Mouse (Mus musculus): Measurements from ENCODE around the gene Ptprm.

The Ptprm gene

DNA sequence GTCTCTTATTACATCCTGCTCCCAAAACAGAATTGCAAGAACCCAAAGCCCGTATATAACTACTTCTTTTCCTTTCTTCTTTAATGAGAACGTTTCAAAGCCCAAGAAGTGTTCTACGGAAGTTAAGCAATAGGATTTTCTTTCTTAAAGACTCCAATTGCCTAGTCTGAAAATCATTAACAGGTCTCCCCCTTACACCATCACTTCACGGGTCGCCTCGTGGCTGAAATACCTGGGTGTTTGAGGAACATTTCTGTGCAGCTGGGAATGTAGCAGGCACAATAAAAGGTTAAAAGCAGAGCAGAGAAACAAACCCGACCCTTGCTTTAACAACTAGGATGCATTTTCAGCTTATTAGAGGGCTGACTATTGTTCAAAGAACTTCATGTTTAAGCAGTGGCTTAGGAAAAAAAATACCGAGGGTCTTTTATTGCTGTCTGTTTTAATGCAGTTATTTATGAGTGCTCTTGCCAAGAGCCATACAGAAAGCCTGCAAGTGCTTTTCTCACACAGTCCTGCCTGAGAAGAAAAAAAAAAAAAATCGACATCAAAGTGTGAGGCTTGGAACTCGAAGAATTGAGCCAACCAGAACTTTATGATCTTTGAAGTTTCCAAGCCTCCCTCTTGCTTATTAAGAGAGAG is 657.6 kb downstream of the Ptprm start:
- in situ Hi-C loops (cut with MboI; ENCODE audit: low sequenced_read_pairs): no loop called here

DNA sequence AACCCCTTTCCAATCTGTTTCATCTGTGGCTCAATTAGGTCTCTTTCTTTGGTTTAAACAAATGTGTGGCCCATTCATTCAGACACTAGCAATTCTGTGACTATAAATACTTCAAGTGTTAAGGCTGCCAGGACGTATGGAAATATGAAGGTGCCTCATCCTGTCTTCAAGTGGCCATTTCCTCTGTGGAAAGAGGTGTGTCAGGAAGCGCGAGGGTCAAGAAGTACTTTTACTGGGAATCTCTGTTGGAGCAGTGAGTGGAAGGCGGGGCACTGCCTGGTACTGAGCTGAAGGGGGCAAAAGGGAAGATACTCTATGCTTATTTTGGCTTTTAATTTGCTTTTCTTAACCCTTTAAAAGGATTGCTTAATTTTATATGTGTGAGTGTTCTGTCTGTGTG is 659.9 kb downstream of the Ptprm start:
- in situ Hi-C loops (cut with MboI; ENCODE audit: low sequenced_read_pairs): no loop called here

DNA sequence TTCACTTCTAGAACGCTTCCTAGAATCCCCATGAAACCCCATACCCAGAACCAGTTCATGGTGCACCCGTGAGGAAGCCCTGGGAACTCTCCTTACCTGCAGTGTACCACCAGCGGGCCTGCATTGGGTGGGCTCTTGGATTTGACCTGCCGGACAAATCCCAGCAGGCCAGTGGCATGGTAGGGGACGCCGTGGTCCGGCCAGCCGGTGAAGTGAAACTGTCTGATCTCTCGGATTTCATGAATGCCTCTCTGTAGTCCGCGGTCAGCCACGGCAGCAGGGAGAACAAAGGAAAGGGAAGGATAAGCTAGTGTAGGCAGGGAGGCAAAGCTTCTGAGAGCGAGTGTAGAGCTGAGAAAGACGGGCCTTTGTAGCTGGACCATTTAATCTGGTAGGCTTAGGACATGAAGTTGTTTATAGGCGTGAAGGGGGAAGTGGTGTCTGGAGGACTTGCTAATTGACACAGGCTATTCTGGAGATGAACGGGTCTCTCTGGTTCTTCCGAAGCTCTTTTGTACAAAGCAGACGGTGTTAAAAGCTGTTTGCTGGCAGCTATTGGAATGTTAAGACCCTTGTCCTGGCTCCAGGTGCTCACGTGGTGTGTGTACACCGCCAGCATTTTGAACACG is 660.5 kb downstream of the Ptprm start:
- in situ Hi-C loops (cut with MboI; ENCODE audit: low sequenced_read_pairs): no loop called here

DNA sequence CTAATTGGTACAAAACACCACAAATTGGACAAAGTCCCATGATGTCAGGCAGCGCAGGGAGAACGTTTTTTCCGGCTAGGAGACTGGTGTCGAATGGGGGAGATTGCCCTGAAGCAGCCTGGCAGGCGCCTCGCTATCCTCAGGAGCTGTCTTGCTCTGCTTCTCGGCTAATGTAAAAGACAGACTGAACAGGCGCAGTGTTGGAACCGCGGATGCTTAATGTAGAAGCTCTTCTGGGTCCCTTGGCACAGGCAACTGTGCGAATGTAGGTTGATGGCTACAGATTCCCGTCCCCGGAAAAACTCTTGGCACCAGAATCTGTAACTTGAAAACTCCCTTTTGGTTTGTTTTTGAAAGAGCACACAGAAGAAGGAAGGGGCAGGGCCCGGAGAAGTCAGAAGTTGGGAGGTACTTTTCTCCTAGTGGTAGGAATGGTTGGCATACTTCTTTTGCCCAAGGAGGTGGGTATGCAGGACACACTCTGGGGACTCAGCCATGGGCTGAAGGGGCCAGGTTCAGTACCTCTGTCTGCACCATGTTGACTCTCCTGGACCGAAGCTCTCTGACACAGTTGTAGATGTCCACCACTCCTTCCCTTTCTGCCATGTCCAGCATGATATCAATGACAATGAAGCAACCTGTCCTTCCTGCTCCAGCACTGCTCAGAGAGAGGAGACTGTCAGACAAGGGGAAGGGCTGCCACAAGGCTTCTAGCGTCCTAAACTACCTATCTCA is 661.1 kb downstream of the Ptprm start:
- in situ Hi-C loops (cut with MboI; ENCODE audit: low sequenced_read_pairs): no loop called here

DNA sequence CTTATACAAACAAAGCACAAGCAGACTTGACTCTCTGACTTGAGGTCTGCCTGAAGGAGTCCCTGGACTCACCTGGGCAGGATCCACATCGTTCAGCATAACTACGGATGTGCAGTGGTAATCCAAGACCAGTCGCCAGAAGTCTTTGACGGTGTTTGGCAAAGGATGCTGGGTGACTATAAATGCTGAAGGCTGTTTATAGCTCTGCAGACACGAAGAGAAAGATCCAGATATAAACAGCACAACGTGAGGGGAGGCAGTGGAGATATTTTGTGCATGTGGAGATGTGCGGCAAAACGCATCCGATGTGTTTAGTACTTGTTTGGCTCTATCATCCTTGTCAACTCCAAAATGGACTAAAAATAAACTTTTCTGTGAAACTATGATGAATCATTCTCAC is 666.1 kb downstream of the Ptprm start:
- in situ Hi-C loops (cut with MboI; ENCODE audit: low sequenced_read_pairs): no loop called here

DNA sequence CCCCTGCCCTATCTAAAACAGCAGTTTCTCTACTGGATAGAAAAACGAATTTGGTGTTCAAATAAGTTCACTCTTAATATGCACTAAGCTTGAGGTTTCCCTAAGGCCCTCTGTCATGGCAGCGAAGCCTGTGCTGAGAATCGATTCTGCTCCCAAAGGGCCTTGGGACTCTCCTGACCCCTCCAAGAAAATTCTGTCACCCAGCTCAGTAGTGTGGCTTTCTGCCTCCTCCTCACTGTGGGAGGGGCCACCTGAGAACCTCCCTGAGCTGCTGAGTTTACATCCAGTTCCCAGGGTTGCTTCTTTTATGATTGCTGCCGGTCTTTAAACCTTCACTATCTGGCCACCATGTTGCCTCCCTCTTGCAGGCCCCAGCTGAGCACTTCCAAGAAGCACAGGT is 666.7 kb downstream of the Ptprm start:
- in situ Hi-C loops (cut with MboI; ENCODE audit: low sequenced_read_pairs): no loop called here

DNA sequence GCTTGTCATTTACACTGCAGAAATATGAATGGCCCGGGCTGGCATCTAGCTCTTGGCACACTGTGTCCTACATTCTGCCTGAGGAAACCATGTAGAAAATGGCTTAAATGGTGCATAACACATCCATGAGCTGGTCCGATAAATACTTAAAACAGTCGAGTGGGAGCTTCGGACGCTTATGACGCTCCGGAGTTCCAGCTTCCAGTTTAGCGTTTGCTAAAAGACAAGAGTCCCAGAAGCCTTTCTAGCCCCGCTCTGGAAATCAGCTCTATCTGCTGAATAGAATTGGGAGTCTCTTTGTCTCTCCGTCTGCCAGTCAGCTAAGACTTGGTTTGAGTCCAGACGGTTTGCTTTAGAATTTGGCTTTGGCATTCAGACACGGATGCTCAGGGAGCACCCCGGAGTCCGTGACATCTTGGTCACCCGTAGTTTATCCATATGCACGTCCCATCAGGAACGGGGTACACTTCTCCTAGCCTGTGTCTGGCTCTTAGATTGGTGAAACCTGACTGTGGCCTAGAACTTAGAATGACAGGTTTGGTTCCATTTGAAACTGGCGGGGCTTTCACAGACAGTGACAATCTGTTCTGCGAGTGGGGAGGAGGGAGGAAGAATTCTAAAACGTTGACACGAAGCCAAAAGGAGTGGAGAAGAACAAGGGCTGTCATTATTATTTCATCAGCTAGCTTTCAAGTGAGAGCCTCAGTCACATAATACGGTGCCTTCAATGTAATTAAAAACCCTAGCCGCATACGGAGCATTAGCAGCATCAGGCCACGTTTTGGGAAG is 667.4 kb downstream of the Ptprm start:
- in situ Hi-C loops (cut with MboI; ENCODE audit: low sequenced_read_pairs): no loop called here

DNA sequence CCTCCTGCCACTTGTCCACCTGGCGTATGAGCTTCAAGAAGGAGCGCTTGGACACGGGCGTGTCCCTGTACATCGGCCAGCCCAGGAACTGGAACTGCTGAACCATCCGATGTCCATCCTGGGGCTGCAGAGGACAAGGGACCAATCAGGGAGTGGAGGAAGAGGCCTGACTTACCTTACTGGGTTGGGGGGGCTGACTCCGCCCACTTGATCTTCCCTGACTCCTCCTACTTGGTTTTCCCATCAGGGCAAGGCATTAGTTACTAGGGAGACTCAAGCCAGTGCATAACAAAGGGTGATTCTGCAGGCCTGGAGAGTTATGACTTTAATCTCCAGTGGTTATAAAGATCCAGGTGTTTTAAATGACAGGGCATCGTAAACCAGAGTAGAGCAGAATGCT is 670.8 kb downstream of the Ptprm start:
- in situ Hi-C loops (cut with MboI; ENCODE audit: low sequenced_read_pairs): no loop called here

DNA sequence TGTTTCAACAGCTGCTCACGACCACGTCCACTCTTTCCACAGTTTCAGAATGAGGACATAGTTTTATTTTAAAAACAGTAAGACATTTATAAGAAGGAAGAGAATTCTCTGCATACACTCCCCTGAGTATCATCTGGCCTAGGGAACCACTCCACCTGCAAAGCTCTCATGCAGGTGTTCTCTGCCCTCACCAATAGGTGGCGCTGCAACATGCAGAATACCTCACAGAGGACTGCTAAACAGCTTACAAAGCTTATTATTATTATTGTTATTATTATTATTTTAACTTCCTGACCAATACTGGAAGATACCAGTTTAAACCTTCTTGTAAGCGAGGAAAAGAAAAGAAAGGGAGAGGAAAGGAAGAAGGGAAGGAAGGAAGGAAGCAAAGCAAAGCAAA is 673.6 kb downstream of the Ptprm start:
- in situ Hi-C loops (cut with MboI; ENCODE audit: low sequenced_read_pairs): no loop called here

DNA sequence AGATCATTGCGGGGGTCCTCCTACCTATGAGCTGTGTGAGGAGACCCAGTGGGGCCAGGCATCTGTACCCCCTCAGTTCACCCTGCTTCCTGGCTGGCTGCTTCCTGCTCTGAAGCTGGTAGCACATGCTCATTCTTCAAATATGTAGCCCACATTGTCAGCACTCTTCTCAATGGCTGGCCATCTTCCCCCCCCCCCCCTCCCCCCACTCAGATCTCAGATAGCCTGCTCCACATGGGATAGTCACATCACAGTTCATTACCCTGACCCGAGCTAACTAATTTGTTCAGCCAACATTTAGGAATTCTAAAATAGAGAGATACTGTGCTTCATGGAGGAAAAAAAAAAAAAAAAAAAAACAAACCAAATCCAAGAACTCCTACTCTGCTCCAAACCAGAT is 679.6 kb downstream of the Ptprm start:
- in situ Hi-C loops (cut with MboI; ENCODE audit: low sequenced_read_pairs): no loop called here

DNA sequence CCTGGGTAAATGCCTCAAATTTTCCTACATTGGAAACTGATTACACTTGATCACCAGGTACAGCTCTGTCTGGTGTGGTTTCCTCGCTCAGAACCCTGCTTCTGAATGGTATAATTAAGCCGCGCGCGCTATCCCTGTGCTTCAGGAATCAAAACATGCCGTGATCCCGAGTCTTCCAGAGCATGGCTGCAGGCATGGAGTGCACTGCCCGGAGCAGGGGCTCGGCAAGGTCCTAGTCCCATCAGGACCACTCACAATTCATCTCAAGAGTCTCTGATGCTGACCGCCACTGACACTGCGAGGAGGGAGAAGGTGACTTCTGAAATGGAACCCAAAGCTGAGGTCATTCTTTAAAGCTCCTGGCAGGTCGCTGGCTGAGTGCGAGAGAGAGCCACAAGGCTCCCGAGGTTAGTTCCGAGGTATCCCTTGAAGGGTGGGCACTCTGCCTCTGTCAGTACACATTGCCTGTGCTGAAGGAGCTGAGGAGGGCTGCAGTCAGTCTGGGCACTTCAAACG is 682.5 kb downstream of the Ptprm start:
- in situ Hi-C loops (cut with MboI; ENCODE audit: low sequenced_read_pairs): no loop called here

DNA sequence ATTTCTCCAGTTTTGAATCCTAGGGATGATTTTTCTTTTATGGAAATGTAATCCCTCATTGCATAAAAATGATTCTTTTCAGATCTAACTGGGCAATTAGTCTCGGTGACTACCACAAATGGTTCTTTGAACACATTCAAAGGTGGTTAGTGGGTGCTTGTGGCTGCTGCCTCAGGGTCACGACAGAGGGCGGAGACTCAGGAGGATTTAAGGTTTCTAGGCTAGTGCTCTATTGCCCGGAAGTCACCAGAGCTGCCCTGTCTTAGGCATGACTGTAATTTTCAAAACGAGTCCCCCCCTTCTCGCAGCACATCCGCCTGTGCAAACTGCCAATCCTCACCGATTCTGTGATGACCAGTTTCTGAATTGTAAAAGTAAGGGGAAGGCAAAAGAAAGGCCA is 683.0 kb downstream of the Ptprm start:
- in situ Hi-C loops (cut with MboI; ENCODE audit: low sequenced_read_pairs): no loop called here

DNA sequence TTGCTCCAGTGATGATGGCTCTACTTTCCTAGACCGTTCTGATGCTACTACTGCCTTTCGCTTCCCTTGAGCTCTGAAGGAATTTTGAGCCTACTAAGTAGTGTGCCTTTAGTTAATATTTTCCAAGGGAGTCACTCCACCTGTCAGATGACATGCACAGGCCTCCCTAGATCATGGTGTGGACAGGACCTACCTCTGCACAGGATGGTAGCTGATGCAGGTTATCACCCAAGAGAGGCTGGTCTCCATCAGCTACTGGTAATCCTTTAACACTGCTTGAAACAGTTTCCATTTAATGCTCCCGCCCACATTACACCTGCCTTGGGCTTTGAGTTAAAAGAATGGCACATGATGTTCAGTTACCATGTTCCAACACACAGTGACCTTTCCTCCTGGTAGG is 688.5 kb downstream of the Ptprm start:
- in situ Hi-C loops (cut with MboI; ENCODE audit: low sequenced_read_pairs): no loop called here

DNA sequence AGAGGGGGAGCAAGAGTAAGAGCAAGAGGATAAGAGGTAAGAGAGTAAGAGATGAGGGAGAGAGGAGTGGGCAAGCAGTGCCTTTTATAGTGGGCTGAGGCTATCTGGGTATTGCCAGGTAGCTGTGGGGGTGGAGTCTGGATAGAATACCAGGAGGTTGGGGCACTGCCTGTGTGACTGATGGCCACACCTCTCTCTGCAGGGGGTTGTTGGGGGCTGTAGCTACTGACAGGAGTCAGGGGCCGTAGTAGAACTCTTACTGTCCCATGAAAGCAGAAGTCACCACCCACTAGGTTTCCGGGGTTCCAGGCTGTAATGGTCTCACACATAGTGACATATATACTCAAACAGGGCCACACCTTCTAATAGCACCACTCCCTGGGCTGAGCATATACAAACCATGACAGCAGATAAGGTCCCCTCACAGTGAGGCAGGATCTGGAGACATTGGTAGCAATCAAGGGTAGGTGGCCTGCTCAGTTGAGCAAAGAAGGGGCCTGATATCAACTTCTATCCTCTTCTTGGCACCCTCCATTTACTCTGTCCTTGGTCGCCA is 689.0 kb downstream of the Ptprm start:
- in situ Hi-C loops (cut with MboI; ENCODE audit: low sequenced_read_pairs): no loop called here

DNA sequence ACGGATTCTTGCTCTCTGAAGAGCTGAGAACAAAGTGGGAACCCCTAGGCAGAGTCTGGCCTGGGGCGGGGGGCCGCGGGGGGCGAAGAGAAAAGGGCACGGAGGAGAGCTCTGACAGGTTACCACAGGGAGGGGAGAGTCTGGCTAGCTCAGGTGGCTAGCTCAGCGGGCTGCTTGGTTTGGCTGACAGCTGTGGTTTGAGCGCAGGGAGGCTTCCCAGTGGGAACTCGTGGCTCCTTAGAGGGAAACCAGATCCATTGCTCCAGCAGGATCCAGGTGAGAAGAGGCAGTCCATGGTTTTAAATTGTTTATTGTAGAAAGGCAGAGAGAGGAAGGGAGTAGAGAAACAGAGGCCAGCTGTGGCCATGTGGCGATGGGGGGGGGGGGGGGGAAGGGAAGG is 689.5 kb downstream of the Ptprm start:
- in situ Hi-C loops (cut with MboI; ENCODE audit: low sequenced_read_pairs): no loop called here

DNA sequence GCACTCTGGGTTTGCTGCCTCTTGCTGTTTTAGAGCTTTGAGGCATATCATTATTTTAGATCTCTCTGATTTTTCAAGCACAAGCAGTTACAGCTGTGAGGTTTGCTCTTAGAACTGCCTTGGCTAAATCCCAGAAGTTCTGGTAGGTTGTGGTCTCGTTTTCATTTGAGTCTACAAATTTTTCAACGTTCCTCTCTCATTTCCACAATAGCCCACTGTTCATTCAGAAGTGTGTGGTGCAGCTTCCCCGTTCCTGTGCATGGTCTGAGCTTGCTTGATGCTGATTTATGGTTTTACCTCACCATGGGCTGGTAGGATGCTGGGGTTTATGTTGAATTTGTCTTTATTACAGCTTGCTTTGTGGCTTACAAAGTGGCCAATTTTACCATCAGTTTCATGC is 695.0 kb downstream of the Ptprm start:
- in situ Hi-C loops (cut with MboI; ENCODE audit: low sequenced_read_pairs): no loop called here

DNA sequence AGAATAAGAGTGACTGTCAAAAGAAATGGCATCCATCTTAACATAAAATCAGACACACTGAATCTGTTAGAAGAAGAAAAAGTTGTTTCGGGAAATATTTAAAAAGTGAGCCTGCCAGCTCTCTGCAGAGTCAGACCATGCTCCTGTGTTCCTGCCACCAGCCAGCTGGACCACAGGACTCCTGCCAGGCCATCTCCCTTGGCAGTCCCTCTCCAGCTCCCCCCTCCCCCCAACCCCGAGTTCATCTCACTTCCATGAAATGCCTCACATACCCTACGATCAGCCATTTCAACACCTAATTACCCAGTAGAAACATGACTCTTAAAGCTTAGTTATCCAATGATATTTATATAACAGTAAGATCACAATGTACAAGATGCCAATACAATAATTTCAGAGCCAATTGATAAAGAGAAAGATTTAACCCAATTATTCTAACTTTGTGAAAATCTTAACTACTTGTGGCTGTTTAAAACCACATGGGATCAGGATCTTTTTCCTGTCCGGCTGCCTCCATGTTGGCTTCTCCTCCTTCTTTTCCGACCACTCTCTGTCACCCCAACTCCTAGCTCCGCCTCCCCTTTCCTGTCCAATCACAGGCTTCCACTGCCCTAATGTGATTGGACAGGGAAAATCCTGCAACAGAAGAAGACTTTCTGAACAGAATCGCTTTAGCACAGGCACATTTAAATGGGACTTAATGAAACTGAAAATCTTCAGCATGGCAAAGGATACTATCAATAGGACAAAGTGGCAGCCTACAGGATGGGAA is 716.1 kb downstream of the Ptprm start:
- in situ Hi-C loops (cut with MboI; ENCODE audit: low sequenced_read_pairs): no loop called here

DNA sequence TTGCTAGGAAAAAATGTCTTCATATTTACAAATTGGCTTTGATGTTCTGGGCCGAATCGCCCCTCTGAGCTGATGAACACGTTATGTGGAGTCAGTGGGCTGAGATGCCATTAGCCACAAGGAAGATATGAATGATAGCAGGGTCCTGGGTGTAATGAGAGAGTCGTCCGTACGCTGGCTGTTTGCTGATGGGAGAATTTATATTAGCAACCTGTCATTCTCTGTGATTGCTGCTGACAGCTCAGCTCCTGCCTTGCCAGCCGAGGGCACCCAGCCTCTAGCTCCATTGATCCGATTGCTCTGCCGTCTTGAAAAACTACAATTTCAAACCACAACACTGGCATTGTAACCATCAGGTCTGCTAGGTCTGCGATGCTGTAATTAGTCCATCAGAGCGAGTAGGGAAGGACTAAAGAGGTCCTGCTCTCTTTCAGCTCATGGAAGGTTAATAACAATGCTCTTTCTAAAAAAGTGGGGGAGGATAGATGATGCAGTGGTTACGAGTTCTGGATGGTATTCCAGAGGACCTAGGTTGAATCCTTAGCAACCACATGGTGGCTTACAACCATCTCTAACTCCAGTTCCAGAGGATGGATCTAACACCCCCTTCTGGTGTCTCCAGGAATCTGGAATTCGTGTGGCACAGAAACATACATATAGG is 734.1 kb downstream of the Ptprm start:
- in situ Hi-C loops (cut with MboI; ENCODE audit: low sequenced_read_pairs): no loop called here

DNA sequence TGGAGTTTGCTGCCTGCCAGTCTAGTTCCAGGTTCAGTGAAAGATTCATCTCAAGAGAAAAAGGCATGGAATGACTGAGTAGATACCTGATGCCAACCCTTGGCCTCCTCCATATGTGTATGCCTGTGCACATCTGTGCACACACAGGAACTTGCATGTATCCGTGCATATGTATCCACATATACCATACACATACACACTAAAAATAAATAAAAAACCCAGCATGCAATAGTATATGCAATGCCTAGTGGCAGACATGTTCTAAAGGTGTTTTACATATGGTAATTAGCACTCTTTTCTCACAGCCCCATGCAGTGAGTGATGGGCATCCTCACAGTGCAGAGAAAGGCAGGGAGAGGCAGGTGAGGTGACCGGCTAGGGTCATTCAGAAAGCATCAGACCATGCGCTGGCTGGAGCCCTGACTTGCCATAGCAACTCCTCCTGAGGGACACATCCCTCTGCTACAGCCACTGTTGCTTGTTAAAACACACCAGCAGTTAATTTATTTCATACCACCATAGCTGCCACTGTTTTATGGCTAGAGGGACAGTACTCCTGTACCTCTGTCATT is 734.9 kb downstream of the Ptprm start:
- in situ Hi-C loops (cut with MboI; ENCODE audit: low sequenced_read_pairs): no loop called here

Data from CH12F3 (cell line).